In the genomic region with DNA sequence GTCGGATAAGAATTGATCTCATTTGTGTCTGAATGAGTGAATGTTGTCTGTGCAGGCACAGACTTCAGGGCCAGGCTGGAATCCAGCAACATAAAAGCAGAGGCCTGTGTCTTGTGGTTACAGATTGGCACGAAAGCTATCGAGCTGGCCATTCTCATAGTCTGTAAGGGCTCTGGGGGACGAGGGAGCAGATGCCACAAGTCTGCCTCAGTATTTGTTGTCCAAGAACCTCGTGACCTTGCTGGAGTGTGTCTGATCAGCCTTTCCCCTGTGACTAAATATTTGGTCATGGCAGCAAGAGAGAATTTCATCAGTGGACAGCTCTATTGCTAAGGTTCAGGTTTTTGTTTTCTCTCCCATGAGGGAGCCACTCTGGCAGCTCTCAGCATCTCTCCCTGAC, we compare ENCODE assay signal across 12 mouse cellular contexts.
DNase-seq lines count a peak whose midpoint lies in the region; ATAC-seq and TF ChIP-seq lines count a peak whose summit lies in the region.
"Had no signal": no experiment of that assay in that cellular context is flagged by ENCODE, and none has a peak within 500 bp of the region (broad histone marks: within the 10 kb centered on the region; RNA-seq: fewer than 3 reads in every experiment).

No protein-coding gene starts in this region.

- H3K27me3 ChIP-seq in limb, embryonic 11.5 days (ENCODE audit: control insufficient read depth, insufficient read depth, low read length) = no peaks in the 10 kb centered on the region
- H3K27me3 ChIP-seq in limb, embryonic 10.5 days (ENCODE audit: low read depth, poor library complexity, severe bottlenecking) = no peaks in the 10 kb centered on the region
- H3K27me3 ChIP-seq in embryonic facial prominence, embryonic 11.5 days (ENCODE audit: control insufficient read depth, insufficient read depth, low read length) = no peaks in the 10 kb centered on the region
- H3K27me3 ChIP-seq in hindbrain, postnatal 0 days (ENCODE audit: insufficient read depth, low read length) = no peaks in the 10 kb centered on the region
- no peaks in the 10 kb centered on the region for H3K27me3 ChIP-seq in neural tube, embryonic 13.5 days
- H3K27me3 ChIP-seq: forebrain, embryonic 13.5 days had no signal

- H3K4me2 ChIP-seq in limb, embryonic 11.5 days (ENCODE audit: low read depth, severe bottlenecking) = no peak overlapping the region
- H3K4me2 ChIP-seq in embryonic facial prominence, embryonic 11.5 days (ENCODE audit: low read depth, low read length) = no peak overlapping the region
- H3K4me2 ChIP-seq in hindbrain, postnatal 0 days (ENCODE audit: low read depth, low read length) = no peak overlapping the region
- no peak overlapping the region for H3K4me2 ChIP-seq in neural tube, embryonic 13.5 days
- H3K4me2 ChIP-seq: forebrain, embryonic 13.5 days had no signal

- peak; percentile 49; the same call in 1 of the 2 replicates for ATAC-seq in limb, embryonic 11.5 days (ENCODE audit: insufficient number of reproducible peaks, low FRiP score, low TSS enrichment, low read depth)
- 0 out of 2 replicates have a peak, but pooled peaks have one; percentile 7 for ATAC-seq in embryonic facial prominence, embryonic 11.5 days (replicated peaks; ENCODE audit: insufficient number of reproducible peaks, low FRiP score, low TSS enrichment, low read depth)
- peak; percentile 74 for ATAC-seq in hindbrain, postnatal 0 days
- peak; percentile 66; the same call in 1 of the 2 replicates for ATAC-seq in neural tube, embryonic 13.5 days (ENCODE audit: low read depth)

- DNase-seq in limb, embryonic 11.5 days (ENCODE audit: low spot score) = no peak
- DNase-seq in limb, embryonic 10.5 days (ENCODE audit: low spot score) = no peak
- peak; percentile 17 for DNase-seq in embryonic facial prominence, embryonic 11.5 days (ENCODE audit: low spot score)
- peak; percentile 60 for DNase-seq in hindbrain, postnatal 0 days (ENCODE audit: low spot score)
- DNase-seq in thymus, postnatal 36 days = no peak
- DNase-seq in lung, adult 18-20 months = no peak
- no peak for DNase-seq in thymus, postnatal 0 days (ENCODE audit: low spot score)
- DNase-seq: cerebellum, adult 2 months; kidney, postnatal 10 days; lung, postnatal 36 days had no signal

- no peaks in the 10 kb centered on the region for H3K9me3 ChIP-seq in limb, embryonic 11.5 days (ENCODE audit: control insufficient read depth, low read length)
- H3K9me3 ChIP-seq in limb, embryonic 10.5 days (replicated peaks) = no peaks in the 10 kb centered on the region
- no peaks in the 10 kb centered on the region for H3K9me3 ChIP-seq in embryonic facial prominence, embryonic 11.5 days (replicated peaks; ENCODE audit: control insufficient read depth, low read length)
- H3K9me3 ChIP-seq in hindbrain, postnatal 0 days (ENCODE audit: low read length) = no peaks in the 10 kb centered on the region
- no peaks in the 10 kb centered on the region for H3K9me3 ChIP-seq in neural tube, embryonic 13.5 days
- H3K9me3 ChIP-seq: forebrain, embryonic 13.5 days had no signal

- H3K4me1 ChIP-seq in limb, embryonic 11.5 days (ENCODE audit: control insufficient read depth, insufficient read depth, low read length) = no peaks in the 10 kb centered on the region
- H3K4me1 ChIP-seq in limb, embryonic 10.5 days = no peaks in the 10 kb centered on the region
- H3K4me1 ChIP-seq in embryonic facial prominence, embryonic 11.5 days (ENCODE audit: control insufficient read depth, insufficient read depth, low read length) = no peaks in the 10 kb centered on the region
- no peaks in the 10 kb centered on the region for H3K4me1 ChIP-seq in hindbrain, postnatal 0 days (ENCODE audit: insufficient read depth, low read length)
- H3K4me1 ChIP-seq in neural tube, embryonic 13.5 days (replicated peaks) = peaks cover 15% of the 10 kb centered on the region
- H3K4me1 ChIP-seq: forebrain, embryonic 13.5 days had no signal

- 60% methylated on average over 5 of the region's 5 CpGs for WGBS in limb, embryonic 11.5 days
- 60% methylated on average over 5 of the region's 5 CpGs for WGBS in limb, embryonic 10.5 days
- 34% methylated on average over 5 of the region's 5 CpGs for WGBS in embryonic facial prominence, embryonic 11.5 days
- 25% methylated on average over 5 of the region's 5 CpGs for WGBS in hindbrain, postnatal 0 days
- WGBS in neural tube, embryonic 13.5 days = 32% methylated on average over 5 of the region's 5 CpGs

- H3K9ac ChIP-seq in limb, embryonic 11.5 days (ENCODE audit: low read length) = no peak overlapping the region
- no peak overlapping the region for H3K9ac ChIP-seq in embryonic facial prominence, embryonic 11.5 days (replicated peaks; ENCODE audit: low read length)
- H3K9ac ChIP-seq in hindbrain, postnatal 0 days (replicated peaks; ENCODE audit: low read length) = no peak overlapping the region
- no peak overlapping the region for H3K9ac ChIP-seq in neural tube, embryonic 13.5 days
- H3K9ac ChIP-seq: forebrain, embryonic 13.5 days had no signal

- no peaks in the 10 kb centered on the region for H3K36me3 ChIP-seq in limb, embryonic 11.5 days (ENCODE audit: control insufficient read depth, insufficient read depth, low read length)
- H3K36me3 ChIP-seq in limb, embryonic 10.5 days = no peaks in the 10 kb centered on the region
- no peaks in the 10 kb centered on the region for H3K36me3 ChIP-seq in embryonic facial prominence, embryonic 11.5 days (replicated peaks; ENCODE audit: control insufficient read depth, insufficient read depth, low read depth, low read length)
- H3K36me3 ChIP-seq in hindbrain, postnatal 0 days (ENCODE audit: insufficient read depth, low read length) = no peaks in the 10 kb centered on the region
- H3K36me3 ChIP-seq in neural tube, embryonic 13.5 days = no peaks in the 10 kb centered on the region

- no peak overlapping the region for H3K4me3 ChIP-seq in limb, embryonic 11.5 days (ENCODE audit: low read depth, low read length)
- no peak overlapping the region for H3K4me3 ChIP-seq in limb, embryonic 10.5 days
- H3K4me3 ChIP-seq in embryonic facial prominence, embryonic 11.5 days (ENCODE audit: low read depth, low read length) = no peak overlapping the region
- H3K4me3 ChIP-seq in hindbrain, postnatal 0 days (ENCODE audit: low read length) = no peak overlapping the region
- H3K4me3 ChIP-seq in neural tube, embryonic 13.5 days = no peak overlapping the region
- H3K4me3 ChIP-seq: forebrain, embryonic 13.5 days had no signal

- no peak for TF ChIP-seq CTCF in hindbrain, postnatal 0 days (IDR thresholded peaks at IDR 0.05; ENCODE audit: low read depth)

- no peak overlapping the region for H3K27ac ChIP-seq in limb, embryonic 11.5 days (replicated peaks; ENCODE audit: low read depth, low read length)
- no peak overlapping the region for H3K27ac ChIP-seq in limb, embryonic 10.5 days
- H3K27ac ChIP-seq in embryonic facial prominence, embryonic 11.5 days (replicated peaks; ENCODE audit: low read depth, low read length) = no peak overlapping the region; the same call in 1 of the 2 replicates
- no peak overlapping the region for H3K27ac ChIP-seq in hindbrain, postnatal 0 days
- no peak overlapping the region for H3K27ac ChIP-seq in neural tube, embryonic 13.5 days (replicated peaks)
- H3K27ac ChIP-seq: forebrain, embryonic 13.5 days had no signal

Comparison
In these comparisons a context has a peak if more than half of its experiments do, and no peak if none do; other contexts are left out.
1. ATAC-seq: peak in every context shown above with its lines; median percentile 74 in hindbrain, postnatal 0 days; 66 in neural tube, embryonic 13.5 days; 49 in limb, embryonic 11.5 days; 7 in embryonic facial prominence, embryonic 11.5 days.
2. DNase-seq: peak in embryonic facial prominence, embryonic 11.5 days (single experiment) and hindbrain, postnatal 0 days (single experiment); none in limb, embryonic 11.5 days (single experiment), limb, embryonic 10.5 days (single experiment), thymus, postnatal 36 days (0 of 2), lung, adult 18-20 months (0 of 2) and thymus, postnatal 0 days (single experiment).